Mouse (Mus musculus): ENCODE results near the gene Atf5. TPM values are rescaled to one million over a fixed set of nuclear protein-coding genes. Genes with fewer than 3 reads are reported as not detected.

The Atf5 gene
- total and polyA plus RNA-seq, 3 experiments: 13.4 to 82.3 (median 71.1) TPM

DNA sequence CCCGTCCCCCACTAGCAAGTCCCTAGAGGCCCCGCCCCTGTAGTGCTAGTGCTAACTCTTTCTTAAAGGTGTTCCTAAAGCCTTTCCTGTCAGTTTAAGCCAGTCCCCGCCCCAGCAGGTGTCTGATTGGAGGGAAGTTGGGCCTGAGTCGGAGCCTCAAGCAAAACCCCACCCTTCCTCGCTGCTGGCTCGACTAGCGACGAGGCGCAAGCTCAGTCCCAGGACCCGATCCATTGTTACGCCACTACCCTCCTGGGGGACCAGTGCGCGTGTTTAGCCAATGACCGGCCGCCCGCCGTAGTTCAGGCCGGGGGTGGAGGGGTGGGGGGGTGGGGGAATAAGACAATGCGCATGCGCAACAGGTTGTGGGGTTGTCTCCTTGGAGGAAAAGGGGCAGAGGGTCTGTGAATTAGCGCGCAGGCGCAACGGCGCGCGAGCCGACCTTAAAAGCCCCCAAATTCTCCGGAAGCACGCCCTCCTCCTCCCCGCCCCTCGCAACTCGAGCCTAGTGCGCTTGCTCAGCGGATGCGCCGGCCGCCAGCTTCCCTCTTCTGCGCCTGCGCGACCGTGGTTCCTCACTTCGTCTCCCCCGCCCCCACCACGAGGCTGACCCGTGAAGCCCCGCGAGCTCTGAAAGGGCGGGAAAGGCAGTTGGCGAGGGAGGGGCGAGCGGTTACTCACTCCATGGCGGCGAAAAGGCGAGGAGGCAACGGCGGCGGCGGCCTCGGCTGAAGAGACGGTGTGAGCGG, 563 bp downstream of the Atf5 start, which contains the start of the genes Nup62 and Il4i1 (continued):
- TF ChIP-seq NRF1 (IDR thresholded peaks at IDR 0.05; ENCODE audit: low read depth, low read length): peak; percentile 85
- TF ChIP-seq USF1 (IDR thresholded peaks at IDR 0.05; ENCODE audit: low read depth, low read length): no peak

DNA sequence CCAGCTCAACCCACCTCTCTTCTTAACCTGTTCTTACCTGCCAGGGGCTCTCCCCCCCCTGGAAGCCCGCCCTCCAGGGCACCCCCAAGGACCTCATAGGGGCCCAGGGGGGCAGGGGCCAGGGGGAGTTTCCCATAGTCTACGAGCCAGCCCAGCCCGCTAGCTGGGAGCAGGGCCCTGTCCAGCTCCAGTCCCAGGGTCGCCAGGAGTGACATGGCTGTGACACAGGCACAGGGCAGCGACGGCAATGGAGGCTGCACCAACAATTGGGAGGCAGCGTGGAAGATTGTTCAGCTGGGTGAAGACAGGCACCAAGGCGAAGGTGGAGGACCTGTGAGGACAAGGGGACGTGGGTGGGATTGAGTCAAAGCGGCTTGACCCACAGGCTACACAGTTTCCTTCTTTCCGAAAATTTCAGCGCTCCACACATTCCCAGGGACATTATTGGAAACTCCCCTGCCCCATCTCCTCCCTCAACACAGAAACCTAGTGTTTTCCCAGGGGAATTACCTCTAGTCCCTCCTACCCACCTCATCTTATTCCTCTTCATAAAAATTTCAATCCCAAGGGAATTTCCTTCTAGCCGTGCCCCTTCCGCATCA, 1.4 kb downstream of the Atf5 start:
- Histone ChIP-seq H3K27me3 (replicated peaks) (no peaks in the 10 kb centered on the region), H3K4me1 (ENCODE audit: control insufficient read depth in 1 of 2, insufficient read depth in 2 of 2) (peaks cover 19 to 26% of the 10 kb centered on the region in 2 experiments), H3K4me3 (replicated peaks in 1 of 3; ENCODE audit: low read depth in 2 of 3, low read length in 2 of 3, poor library complexity in 1 of 3) (peak overlapping the region; percentile 77 to 89 (median 86)), H3K9ac (ENCODE audit: insufficient read depth, low read depth) (peak overlapping the region; percentile 93), H3K27ac (ENCODE audit: insufficient read depth, low read depth) (peak overlapping the region; percentile 17; the same call in 1 of the 2 replicates), H3K4me2 (ENCODE audit: insufficient read depth, low read depth, poor library complexity, severe bottlenecking) (peak overlapping the region; percentile 58), H3K79me2 (replicated peaks; ENCODE audit: control insufficient read depth, extremely low read depth, insufficient read depth, poor library complexity, severe bottlenecking) (peaks cover 52% of the 10 kb centered on the region), H3K36me3 (replicated peaks in 1 of 2; ENCODE audit: control insufficient read depth in 1 of 2, insufficient read depth in 1 of 2, low read length in 1 of 2) (peaks cover 48 to 65% of the 10 kb centered on the region in 2 experiments), H3K9me3 (replicated peaks; ENCODE audit: low read length) (no peaks in the 10 kb centered on the region)
- DNase-seq (ENCODE audit: extremely low read depth): no peak
- dilution Hi-C loops (cut with MboI; ENCODE audit: extremely low pct_ligation_motif_present, extremely low pct_unique_long_range_greater_than_20kb, low sequenced_read_pairs): no loop called here
- in situ Hi-C loops (cut with MboI; ENCODE audit: low pct_ligation_motif_present, low pct_unique_long_range_greater_than_20kb, low sequenced_read_pairs): no loop called here
- TF ChIP-seq IRF4 (IDR thresholded peaks at IDR 0.05; ENCODE audit: low read depth, low read length) (no peak), JUND (conservative IDR thresholded peaks at IDR 0.05; ENCODE audit: low read depth, low read length) (no peak), ZNF384 (IDR thresholded peaks at IDR 0.05; ENCODE audit: low read depth, low read length) (no peak), BHLHE40 (IDR thresholded peaks at IDR 0.05; ENCODE audit: low read depth, low read length) (no peak), UBTF (IDR thresholded peaks at IDR 0.05; ENCODE audit: low read depth, low read length) (no peak), SMC3 (IDR thresholded peaks at IDR 0.05; ENCODE audit: low read depth, low read length) (no peak), MXI1 (IDR thresholded peaks at IDR 0.05; ENCODE audit: low read depth, low read length) (no peak), GABPA (IDR thresholded peaks at IDR 0.05; ENCODE audit: insufficient replicate concordance, low read depth, low read length) (no peak), ZMIZ1 (IDR thresholded peaks at IDR 0.05; ENCODE audit: low read depth, low read length) (no peak), MAX (IDR thresholded peaks at IDR 0.05; ENCODE audit: low read length) (no peak), RCOR1 (conservative IDR thresholded peaks at IDR 0.05; ENCODE audit: low read depth, low read length) (no peak), ZKSCAN1 (IDR thresholded peaks at IDR 0.05; ENCODE audit: borderline replicate concordance, low read depth, low read length) (no peak), RAD21 (IDR thresholded peaks at IDR 0.05; ENCODE audit: low read depth, low read length) (no peak), ELF1 (IDR thresholded peaks at IDR 0.05; ENCODE audit: low read depth, low read length) (no peak)

DNA sequence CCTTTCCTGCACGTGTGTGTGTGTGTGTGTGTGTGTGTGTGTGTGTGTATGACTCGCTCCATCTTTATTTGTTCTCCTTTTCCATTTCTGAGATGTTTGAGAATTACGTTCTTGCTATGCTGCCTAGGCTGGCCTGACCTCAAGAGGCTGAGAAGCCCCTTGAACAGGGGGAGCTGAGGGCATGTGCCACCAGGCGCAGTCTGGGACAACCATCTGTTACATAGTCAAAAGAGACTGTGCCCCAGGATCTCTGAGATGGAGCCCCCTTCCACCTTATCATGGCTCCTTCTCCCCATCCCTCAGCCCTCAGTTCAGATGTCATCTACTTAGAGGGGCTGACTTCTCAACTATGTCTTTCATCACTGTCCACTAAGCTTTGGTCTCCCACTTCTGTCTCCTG, 2.0 kb downstream of the Atf5 start:
- H3K4me3 ChIP-seq (replicated peaks in 1 of 3; ENCODE audit: low read depth in 2 of 3, low read length in 2 of 3, poor library complexity in 1 of 3): peak overlapping the region in 1 of 3 experiments; percentile 86
- no peaks in the 10 kb centered on the region for H3K9me3 ChIP-seq (replicated peaks; ENCODE audit: low read length)
- H3K27me3 ChIP-seq (replicated peaks): no peaks in the 10 kb centered on the region
- in situ Hi-C loops (cut with MboI; ENCODE audit: low pct_ligation_motif_present, low pct_unique_long_range_greater_than_20kb, low sequenced_read_pairs): no loop called here
- peaks cover 48 to 62% of the 10 kb centered on the region in 2 experiments for H3K36me3 ChIP-seq (replicated peaks in 1 of 2; ENCODE audit: control insufficient read depth in 1 of 2, insufficient read depth in 1 of 2, low read length in 1 of 2)
- H3K9ac ChIP-seq (ENCODE audit: insufficient read depth, low read depth): peak overlapping the region; percentile 93; the same call in 1 of the 2 replicates
- TF ChIP-seq JUND (conservative IDR thresholded peaks at IDR 0.05; ENCODE audit: low read depth, low read length): no peak
- TF ChIP-seq MXI1 (IDR thresholded peaks at IDR 0.05; ENCODE audit: low read depth, low read length): no peak
- TF ChIP-seq ZKSCAN1 (IDR thresholded peaks at IDR 0.05; ENCODE audit: borderline replicate concordance, low read depth, low read length): no peak
- TF ChIP-seq MEF2A (IDR thresholded peaks at IDR 0.05; ENCODE audit: borderline replicate concordance, low read depth, low read length): no peak
- no peak for TF ChIP-seq NRF1 (IDR thresholded peaks at IDR 0.05; ENCODE audit: low read depth, low read length)
- TF ChIP-seq E2F4 (IDR thresholded peaks at IDR 0.05; ENCODE audit: insufficient replicate concordance, low read depth, low read length): no peak
- TF ChIP-seq HCFC1 (IDR thresholded peaks at IDR 0.05; ENCODE audit: low read depth, low read length): no peak
- TF ChIP-seq MAX (IDR thresholded peaks at IDR 0.05; ENCODE audit: low read length): no peak
- TF ChIP-seq MAFK (IDR thresholded peaks at IDR 0.05; ENCODE audit: insufficient replicate concordance, low read length): no peak
- TF ChIP-seq CHD2 (IDR thresholded peaks at IDR 0.05; ENCODE audit: low read length): no peak
- TF ChIP-seq SMC3 (IDR thresholded peaks at IDR 0.05; ENCODE audit: low read depth, low read length): no peak
- no peak for TF ChIP-seq UBTF (IDR thresholded peaks at IDR 0.05; ENCODE audit: low read depth, low read length)
- no peak for TF ChIP-seq PAX5 (IDR thresholded peaks at IDR 0.05; ENCODE audit: low read length)
- no peak for TF ChIP-seq POLR2A (IDR thresholded peaks at IDR 0.05; ENCODE audit: low read depth, low read length)
- no peak for TF ChIP-seq MYC (IDR thresholded peaks at IDR 0.05; ENCODE audit: low read depth, low read length)
- no peak for TF ChIP-seq ZMIZ1 (IDR thresholded peaks at IDR 0.05; ENCODE audit: low read depth, low read length)
- no peak for TF ChIP-seq RAD21 (IDR thresholded peaks at IDR 0.05; ENCODE audit: low read depth, low read length)
- no peak for TF ChIP-seq IRF4 (IDR thresholded peaks at IDR 0.05; ENCODE audit: low read depth, low read length)
- no peak for TF ChIP-seq USF1 (IDR thresholded peaks at IDR 0.05; ENCODE audit: low read depth, low read length)
- H3K79me2 ChIP-seq (replicated peaks; ENCODE audit: control insufficient read depth, extremely low read depth, insufficient read depth, poor library complexity, severe bottlenecking): peaks cover 45% of the 10 kb centered on the region
- dilution Hi-C loops (cut with MboI; ENCODE audit: extremely low pct_ligation_motif_present, extremely low pct_unique_long_range_greater_than_20kb, low sequenced_read_pairs): no loop called here
- no peak for DNase-seq (ENCODE audit: extremely low read depth)
- no peak overlapping the region for H3K27ac ChIP-seq (ENCODE audit: insufficient read depth, low read depth)
- peak overlapping the region; percentile 58 for H3K4me2 ChIP-seq (ENCODE audit: insufficient read depth, low read depth, poor library complexity, severe bottlenecking)
- peaks cover 19 to 20% of the 10 kb centered on the region in 2 experiments for H3K4me1 ChIP-seq (ENCODE audit: control insufficient read depth in 1 of 2, insufficient read depth in 2 of 2)

Data from CH12.LX (cell line).